In the genomic region with DNA sequence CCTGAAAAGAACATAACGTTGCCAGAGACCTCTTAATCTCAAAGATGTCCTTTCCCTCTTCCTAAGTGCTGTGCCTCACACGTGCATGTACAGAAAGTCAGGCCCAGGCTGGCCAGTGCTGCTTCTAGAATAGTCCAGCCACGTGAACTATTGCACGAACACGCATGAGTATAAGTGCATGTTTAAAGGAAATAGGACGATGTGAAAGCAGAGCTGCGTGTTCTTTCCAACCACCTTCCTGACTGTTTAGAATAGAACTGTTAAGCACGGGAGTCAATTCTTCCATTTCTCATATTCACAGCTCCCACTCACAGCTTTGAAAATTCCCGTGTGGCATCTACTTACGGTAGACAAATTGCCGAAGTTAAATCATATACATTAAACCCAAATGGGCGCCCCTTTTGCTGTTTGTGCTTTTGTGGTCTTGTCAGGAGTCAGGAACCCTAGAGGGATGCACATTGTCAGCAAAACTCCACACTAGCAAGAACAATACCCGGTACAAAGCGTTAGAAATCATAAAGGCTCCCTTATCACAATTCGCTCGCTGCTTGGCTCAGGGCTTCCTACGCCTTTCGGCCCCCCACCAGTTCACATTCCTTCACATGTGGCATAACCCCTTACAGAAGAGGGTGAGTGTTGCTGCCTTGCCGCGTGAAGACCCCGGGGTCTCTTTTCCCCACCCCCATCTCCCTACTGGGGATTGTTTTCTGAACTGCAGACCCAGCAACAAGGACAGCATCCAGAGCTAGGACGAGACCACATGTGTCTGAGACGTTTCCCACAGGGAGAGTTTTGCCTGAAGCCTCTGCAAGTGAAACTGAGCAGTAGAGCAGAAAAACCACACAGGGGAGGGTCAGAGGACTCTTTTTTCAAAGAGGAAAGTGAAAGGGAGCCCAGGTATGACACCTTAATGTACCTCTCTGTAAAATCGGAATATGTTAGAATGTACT, we compare ENCODE assay signal across 11 mouse cellular contexts. TPM values are rescaled to one million over a fixed set of nuclear protein-coding genes. Genes with fewer than 3 reads are reported as not detected.
A peak's percentile ranks its signal among the peaks of the same experiment; 100 is the strongest.
DNase-seq lines count a peak whose midpoint lies in the region; ATAC-seq lines count a peak whose summit lies in the region.
"Had no signal": no experiment of that assay in that cellular context is flagged by ENCODE, and none has a peak within 500 bp of the region (broad histone marks: within the 10 kb centered on the region; RNA-seq: fewer than 3 reads in every experiment).

No protein-coding gene starts in this region.

- H3K9me3 ChIP-seq in kidney, embryonic 16.5 days (ENCODE audit: low read length) = no peaks in the 10 kb centered on the region

- DNase-seq in embryo, embryonic 10.5 days (ENCODE audit: low spot score) = peak; percentile 5
- DNase-seq in embryo, embryonic 10 days (ENCODE audit: low spot score) = no peak
- no peak for DNase-seq in kidney, postnatal 36 days
- DNase-seq in right cerebral cortex, adult 2 months (ENCODE audit: low spot score in 2 of 2) = peak; percentile 35 to 38
- DNase-seq in right cerebral cortex, postnatal 14 days = no peak
- peak; percentile 40 for DNase-seq in telencephalon, adult 2 months (ENCODE audit: low read depth, low spot score)
- DNase-seq in adrenal gland, adult 2 months = no peak
- DNase-seq: kidney, postnatal 10 days; lung, adult 2 months had no signal

- ATAC-seq in kidney, embryonic 16.5 days (ENCODE audit: low FRiP score, low TSS enrichment) = no peak

- no peaks in the 10 kb centered on the region for H3K27me3 ChIP-seq in kidney, embryonic 16.5 days (ENCODE audit: insufficient read depth, low read length)

- WGBS in kidney, embryonic 16.5 days = 64% methylated on average over 24 of the region's 24 CpGs

- H3K4me1 ChIP-seq in kidney, embryonic 16.5 days (ENCODE audit: insufficient read depth, low read length) = no peaks in the 10 kb centered on the region

- H3K4me3 ChIP-seq in kidney, embryonic 16.5 days (ENCODE audit: low read length) = no peak overlapping the region

- no peaks in the 10 kb centered on the region for H3K36me3 ChIP-seq in kidney, embryonic 16.5 days (ENCODE audit: insufficient read depth, low read length)

- H3K4me2 ChIP-seq in kidney, embryonic 16.5 days (replicated peaks; ENCODE audit: low read depth, low read length) = peak overlapping the region; percentile 12; the same call in 1 of the 2 replicates

- H3K27ac ChIP-seq in kidney, embryonic 16.5 days (ENCODE audit: low read length) = no peak overlapping the region

- H3K9ac ChIP-seq in kidney, embryonic 16.5 days (replicated peaks; ENCODE audit: low read length) = no peak overlapping the region

RNA-seq across cellular contexts. Expression of a gene that starts 33.1 kb away (rescaled TPM):
- polyA plus RNA-seq in kidney, embryonic 16.5 days (2015; fragmentation: Nextera tagmentation; extraction: Ambion mirVana) = 19.3 and 21.2 TPM in 2 replicates
- 10 to 100 TPM; 66.9 to 81.3 TPM for total RNA-seq in adrenal gland, adult 2 months (2021)
- 12.3 and 18.9 TPM in 2 replicates for polyA plus RNA-seq in adrenal gland, adult 2 months (2012; rRNA removed)
- total RNA-seq: common myeloid progenitor, adult 5-6 weeks had no signal

Comparison
In these comparisons a context has a peak if more than half of its experiments do, and no peak if none do; other contexts are left out.
1. DNase-seq: peak in embryo, embryonic 10.5 days (single experiment), right cerebral cortex, adult 2 months (2 of 2) and telencephalon, adult 2 months (single experiment); none in embryo, embryonic 10 days (single experiment), kidney, postnatal 36 days (0 of 2), right cerebral cortex, postnatal 14 days (single experiment) and adrenal gland, adult 2 months (single experiment).